Mouse (Mus musculus): ENCODE data around the gene Retreg1.

Retreg1 gene

GRCm38 (mm10) chr15:26021721-26022120 is 178.7 kb downstream of the Retreg1 start:
- no peak for DNase-seq

GRCm38 (mm10) chr15:26022636-26023035 is 179.7 kb downstream of the Retreg1 start:
- no peak for DNase-seq
